Mouse (Mus musculus): ENCODE results near the gene Slc25a30. TPM values are rescaled to one million over a fixed set of nuclear protein-coding genes. Genes with fewer than 3 reads are reported as not detected.
A peak's percentile ranks its signal among the peaks of the same experiment; 100 is the strongest.

Slc25a30 gene
- polyA plus RNA-seq, 2 experiments, result 3.5 to 8.2 TPM

DNA sequence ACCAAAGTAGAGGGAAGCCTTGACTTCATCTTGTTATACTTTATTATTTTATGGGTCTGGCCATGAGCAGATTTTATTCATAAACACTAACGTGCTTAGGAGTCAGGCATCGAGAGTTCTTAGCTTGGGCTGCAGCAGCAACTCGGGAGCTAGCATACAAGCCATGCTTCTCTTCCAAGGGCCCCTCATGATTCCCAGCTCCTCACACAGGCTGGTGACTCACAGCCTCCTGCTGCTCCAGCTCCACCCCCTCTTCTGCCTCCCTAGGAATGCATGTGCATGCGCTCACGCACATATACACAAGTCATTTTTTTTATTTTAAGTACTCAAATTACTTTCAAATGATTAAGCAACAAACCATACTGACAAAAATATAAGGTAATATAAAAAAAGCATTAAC is 58.7 kb downstream of the Slc25a30 start:
- Histone ChIP-seq H3K9me3 (ENCODE audit: control insufficient read depth, low read length) (no peaks in the 10 kb centered on the region), H3K27ac (replicated peaks; ENCODE audit: low read depth, low read length) (no peak overlapping the region), H3K36me3 (ENCODE audit: control insufficient read depth, insufficient read depth, low read length) (peaks cover 84% of the 10 kb centered on the region), H3K9ac (ENCODE audit: low read depth, low read length, severe bottlenecking) (no peak overlapping the region), H3K27me3 (ENCODE audit: control insufficient read depth, insufficient read depth, low read length) (no peaks in the 10 kb centered on the region), H3K4me1 (ENCODE audit: control insufficient read depth, insufficient read depth, low read length) (no peaks in the 10 kb centered on the region), H3K4me3 (replicated peaks; ENCODE audit: low read length) (no peak overlapping the region), H3K4me2 (replicated peaks; ENCODE audit: low read depth, low read length, severe bottlenecking) (no peak overlapping the region)
- DNase-seq (ENCODE audit: low spot score) (no peak), ATAC-seq (ENCODE audit: low FRiP score, low read depth) (no peak)
- 89% methylated on average over 5 of the region's 5 CpGs for WGBS
- TF ChIP-seq POLR2A (IDR thresholded peaks at IDR 0.05; ENCODE audit: borderline replicate concordance, extremely low read depth, insufficient read depth, insufficient read length), result no peak

GRCm38 (mm10) chr14:75727046-75727445 is 59.8 kb downstream of the Slc25a30 start:
- ATAC-seq (ENCODE audit: low FRiP score, low read depth) (no peak), DNase-seq (ENCODE audit: low spot score) (no peak)
- Histone ChIP-seq H3K27ac (replicated peaks; ENCODE audit: low read depth, low read length) (no peak overlapping the region), H3K9me3 (ENCODE audit: control insufficient read depth, low read length) (no peaks in the 10 kb centered on the region), H3K36me3 (ENCODE audit: control insufficient read depth, insufficient read depth, low read length) (peaks cover 82% of the 10 kb centered on the region), H3K9ac (ENCODE audit: low read depth, low read length, severe bottlenecking) (no peak overlapping the region), H3K4me3 (replicated peaks; ENCODE audit: low read length) (no peak overlapping the region), H3K4me2 (replicated peaks; ENCODE audit: low read depth, low read length, severe bottlenecking) (no peak overlapping the region), H3K27me3 (ENCODE audit: control insufficient read depth, insufficient read depth, low read length) (no peaks in the 10 kb centered on the region), H3K4me1 (ENCODE audit: control insufficient read depth, insufficient read depth, low read length) (no peaks in the 10 kb centered on the region)
- 79% methylated on average over 4 of the region's 4 CpGs for WGBS
- TF ChIP-seq POLR2A (IDR thresholded peaks at IDR 0.05; ENCODE audit: borderline replicate concordance, extremely low read depth, insufficient read depth, insufficient read length), result no peak

DNA sequence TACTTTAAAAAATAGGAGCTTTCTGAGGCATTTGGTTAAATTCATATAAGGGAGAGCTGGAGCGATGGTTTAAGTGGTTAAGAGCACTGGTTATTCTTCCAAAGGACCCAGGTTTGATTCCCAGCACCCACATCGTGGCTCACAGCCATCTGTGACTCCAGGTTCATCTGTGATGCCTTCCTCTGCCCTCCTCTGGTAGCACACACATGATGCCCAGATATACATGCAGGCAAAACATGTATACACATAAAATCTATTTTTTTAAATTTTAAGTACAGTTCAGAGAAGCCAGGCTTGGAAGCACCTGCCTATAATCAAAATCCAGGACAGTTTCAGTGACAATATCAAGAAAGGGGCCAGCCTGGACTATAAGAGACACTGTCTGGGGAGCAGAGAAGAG is 64.0 kb downstream of the Slc25a30 start:
- no peak overlapping the region for H3K4me3 ChIP-seq (replicated peaks; ENCODE audit: low read length)
- ATAC-seq (ENCODE audit: low FRiP score, low read depth) (no peak), DNase-seq (ENCODE audit: low spot score) (no peak)
- H3K9me3 ChIP-seq (ENCODE audit: control insufficient read depth, low read length), result no peaks in the 10 kb centered on the region
- H3K27ac ChIP-seq (replicated peaks; ENCODE audit: low read depth, low read length), result no peak overlapping the region
- H3K36me3 ChIP-seq (ENCODE audit: control insufficient read depth, insufficient read depth, low read length), result peaks cover 81% of the 10 kb centered on the region
- no peaks in the 10 kb centered on the region for H3K27me3 ChIP-seq (ENCODE audit: control insufficient read depth, insufficient read depth, low read length)
- WGBS, result 91% methylated on average over 2 of the region's 2 CpGs
- H3K4me2 ChIP-seq (replicated peaks; ENCODE audit: low read depth, low read length, severe bottlenecking), result no peak overlapping the region
- no peaks in the 10 kb centered on the region for H3K4me1 ChIP-seq (ENCODE audit: control insufficient read depth, insufficient read depth, low read length)
- no peak for TF ChIP-seq POLR2A (IDR thresholded peaks at IDR 0.05; ENCODE audit: borderline replicate concordance, extremely low read depth, insufficient read depth, insufficient read length)
- H3K9ac ChIP-seq (ENCODE audit: low read depth, low read length, severe bottlenecking), result no peak overlapping the region

DNA sequence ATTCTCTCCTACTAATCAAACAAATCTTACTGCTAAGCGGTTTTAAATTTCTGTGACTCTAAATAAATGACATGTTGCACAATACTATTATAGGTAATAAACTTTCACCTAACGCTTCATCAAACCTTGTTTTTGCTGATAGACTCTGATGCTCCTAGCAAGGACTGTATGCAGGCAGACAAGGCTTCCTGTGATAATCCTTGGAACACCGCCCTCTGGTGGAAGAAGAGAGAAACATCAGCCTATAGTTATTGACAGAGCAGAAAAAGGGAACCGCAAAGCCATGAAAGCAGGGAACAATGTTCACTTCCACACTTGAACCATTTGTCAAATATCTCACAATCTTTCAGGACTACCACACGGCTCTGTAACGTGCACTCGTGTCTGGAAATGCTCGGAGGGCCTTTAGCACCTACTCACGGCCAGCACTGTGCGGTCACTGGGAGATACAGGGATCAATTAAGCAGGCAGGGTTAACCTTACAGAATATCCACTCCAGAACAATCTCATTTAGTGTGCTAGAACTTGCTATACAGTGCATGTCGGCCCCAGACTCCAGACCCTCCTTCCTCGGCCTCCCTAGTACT is 64.8 kb downstream of the Slc25a30 start:
- no peak overlapping the region for H3K9ac ChIP-seq (ENCODE audit: low read depth, low read length, severe bottlenecking)
- H3K36me3 ChIP-seq (ENCODE audit: control insufficient read depth, insufficient read depth, low read length), result peaks cover 80% of the 10 kb centered on the region
- 56% methylated on average over 12 of the region's 12 CpGs for WGBS
- TF ChIP-seq POLR2A (IDR thresholded peaks at IDR 0.05; ENCODE audit: borderline replicate concordance, extremely low read depth, insufficient read depth, insufficient read length), result no peak
- DNase-seq (ENCODE audit: low spot score), result peak; percentile 64
- no peaks in the 10 kb centered on the region for H3K4me1 ChIP-seq (ENCODE audit: control insufficient read depth, insufficient read depth, low read length)
- no peaks in the 10 kb centered on the region for H3K9me3 ChIP-seq (ENCODE audit: control insufficient read depth, low read length)
- H3K27ac ChIP-seq (replicated peaks; ENCODE audit: low read depth, low read length), result no peak overlapping the region
- H3K4me3 ChIP-seq (replicated peaks; ENCODE audit: low read length), result no peak overlapping the region
- no peak; the same call in 1 of the 2 replicates for ATAC-seq (ENCODE audit: low FRiP score, low read depth)
- no peaks in the 10 kb centered on the region for H3K27me3 ChIP-seq (ENCODE audit: control insufficient read depth, insufficient read depth, low read length)
- no peak overlapping the region for H3K4me2 ChIP-seq (replicated peaks; ENCODE audit: low read depth, low read length, severe bottlenecking)

- H3K4me1 ChIP-seq (ENCODE audit: control insufficient read depth, insufficient read depth, low read length), result no peaks in the 10 kb centered on the region
- no peaks in the 10 kb centered on the region for H3K9me3 ChIP-seq (ENCODE audit: control insufficient read depth, low read length)
- no peaks in the 10 kb centered on the region for H3K27me3 ChIP-seq (ENCODE audit: control insufficient read depth, insufficient read depth, low read length)
- H3K36me3 ChIP-seq (ENCODE audit: control insufficient read depth, insufficient read depth, low read length), result peaks cover 83% of the 10 kb centered on the region
- H3K4me2 ChIP-seq (replicated peaks; ENCODE audit: low read depth, low read length, severe bottlenecking), result no peak overlapping the region
- TF ChIP-seq POLR2A (IDR thresholded peaks at IDR 0.05; ENCODE audit: borderline replicate concordance, extremely low read depth, insufficient read depth, insufficient read length), result no peak
- no peak for ATAC-seq (ENCODE audit: low FRiP score, low read depth)
- DNase-seq (ENCODE audit: low spot score), result no peak
- no peak overlapping the region for H3K4me3 ChIP-seq (replicated peaks; ENCODE audit: low read length)
- no peak overlapping the region for H3K9ac ChIP-seq (ENCODE audit: low read depth, low read length, severe bottlenecking)
- WGBS, result 93% methylated on average over 5 of the region's 5 CpGs
- H3K27ac ChIP-seq (replicated peaks; ENCODE audit: low read depth, low read length), result no peak overlapping the region
Measured at GRCm38 (mm10) chr14:75720121-75720520, 66.7 kb downstream of the Slc25a30 start.

- Histone ChIP-seq H3K9ac (ENCODE audit: low read depth, low read length, severe bottlenecking) (no peak overlapping the region), H3K4me1 (ENCODE audit: control insufficient read depth, insufficient read depth, low read length) (no peaks in the 10 kb centered on the region), H3K36me3 (ENCODE audit: control insufficient read depth, insufficient read depth, low read length) (peaks cover 93% of the 10 kb centered on the region), H3K9me3 (ENCODE audit: control insufficient read depth, low read length) (no peaks in the 10 kb centered on the region), H3K4me3 (replicated peaks; ENCODE audit: low read length) (no peak overlapping the region), H3K27ac (replicated peaks; ENCODE audit: low read depth, low read length) (no peak overlapping the region), H3K4me2 (replicated peaks; ENCODE audit: low read depth, low read length, severe bottlenecking) (no peak overlapping the region), H3K27me3 (ENCODE audit: control insufficient read depth, insufficient read depth, low read length) (no peaks in the 10 kb centered on the region)
- ATAC-seq (ENCODE audit: low FRiP score, low read depth) (no peak), DNase-seq (ENCODE audit: low spot score) (no peak)
- 94% methylated on average over 4 of the region's 4 CpGs for WGBS
- no peak for TF ChIP-seq POLR2A (IDR thresholded peaks at IDR 0.05; ENCODE audit: borderline replicate concordance, extremely low read depth, insufficient read depth, insufficient read length)
Measured at GRCm38 (mm10) chr14:75716410-75716809, 70.4 kb downstream of the Slc25a30 start.

All from limb, embryonic 14.5 days (tissue).